ENCODE assay signal across 8 mouse cellular contexts in genomic region chr13:101092033-101092742, GRCm38 (mm10).
DNase-seq lines count a peak whose midpoint lies in the region; TF ChIP-seq lines count a peak whose summit lies in the region.

No protein-coding gene starts in this region.

- peak; percentile 46 for DNase-seq in ovary, adult 18-20 months (ENCODE audit: low spot score)
- DNase-seq in ovary, postnatal 10 days (ENCODE audit: low spot score), result no peak
- peak; percentile 68 to 70 for DNase-seq in cerebellum, postnatal 25 days
- peak; percentile 60 for DNase-seq in heart, postnatal 25 days (ENCODE audit: low spot score)
- DNase-seq in left cerebral cortex, adult 2 months (ENCODE audit: extremely low spot score in 1 of 2, low spot score in 2 of 2), result peak; percentile 22 to 26
- DNase-seq in ovary, postnatal 14 days (ENCODE audit: low spot score), result peak; percentile 40
- no peak for DNase-seq in liver
- DNase-seq in embryo, embryonic 11 days, result no peak

- 0 out of 2 replicates have a peak overlapping the region, but pooled peaks have one; percentile 7 for H3K4me3 ChIP-seq in left cerebral cortex, adult 2 months

- no peak for TF ChIP-seq CTCF in left cerebral cortex, adult 2 months (IDR thresholded peaks at IDR 0.05)

- H3K27ac ChIP-seq in left cerebral cortex, adult 2 months, result 0 out of 2 replicates have a peak overlapping the region, but pooled peaks have one; percentile 4

- intact Hi-C loops in heart, postnatal 25 days (cut with DNase I), result no loop called here
- intact Hi-C loops in left cerebral cortex, adult 2 months (cut with DNase I), result loop anchor here (5.0 kb wide), 1 partner anchor 200 kb away; no protein-coding TSS in a partner anchor

Comparison
In these comparisons a context has a peak if more than half of its experiments do, and no peak if none do; other contexts are left out.
1. DNase-seq: peak in ovary, adult 18-20 months (single experiment), cerebellum, postnatal 25 days (2 of 2), heart, postnatal 25 days (single experiment), left cerebral cortex, adult 2 months (2 of 2) and ovary, postnatal 14 days (single experiment); none in ovary, postnatal 10 days (single experiment), liver (single experiment) and embryo, embryonic 11 days (single experiment).